Mouse (Mus musculus) T-helper 2 cell (primary cell): Measurements from ENCODE around the gene Entpd7.

Experiments
- in situ Hi-C: fragments of 300-600 bp; cut with MboI, MseI; formaldehyde crosslinking; loops from one replicate; pipeline ENCODE4 v1.15.1; 2025; ENCODE audit warnings: high pct_unique_total_duplicates

The Entpd7 gene

GRCm38 (mm10) chr19:43722891-43723290 is 33.4 kb downstream of the Entpd7 start:
- in situ Hi-C loops: no loop called here

- in situ Hi-C loops: no loop called here
Measured at GRCm38 (mm10) chr19:43723501-43723900, 34.0 kb downstream of the Entpd7 start.

- in situ Hi-C loops: no loop called here
Measured at GRCm38 (mm10) chr19:43724194-43724593, 34.7 kb downstream of the Entpd7 start.

GRCm38 (mm10) chr19:43724821-43725220 is 35.3 kb downstream of the Entpd7 start:
- in situ Hi-C loops: no loop called here

- in situ Hi-C loops: no loop called here
Measured at GRCm38 (mm10) chr19:43726510-43727146, 37.2 kb downstream of the Entpd7 start.

- in situ Hi-C loops: no loop called here
Measured at GRCm38 (mm10) chr19:43729296-43730036, 40.0 kb downstream of the Entpd7 start.

GRCm38 (mm10) chr19:43730037-43730428 is 40.6 kb downstream of the Entpd7 start:
- in situ Hi-C loops: no loop called here

- in situ Hi-C loops: no loop called here
Measured at GRCm38 (mm10) chr19:43731157-43731556, 41.7 kb downstream of the Entpd7 start.

GRCm38 (mm10) chr19:43738409-43738808 is 48.9 kb downstream of the Entpd7 start:
- in situ Hi-C loops: no loop called here

GRCm38 (mm10) chr19:43743401-43743800 is 53.9 kb downstream of the Entpd7 start:
- in situ Hi-C loops: no loop called here

GRCm38 (mm10) chr19:43745740-43746139 is 56.3 kb downstream of the Entpd7 start:
- in situ Hi-C loops: no loop called here

- in situ Hi-C loops: no loop called here
Measured at GRCm38 (mm10) chr19:43747877-43748276, 58.4 kb downstream of the Entpd7 start.

- in situ Hi-C loops: loop anchor here (5.0 to 10.0 kb wide), 2 partner anchors 63 to 195 kb away; partner anchors contain the start of genes Dnmbp and Entpd7
Measured at GRCm38 (mm10) chr19:43750008-43750407, 60.5 kb downstream of the Entpd7 start.

- in situ Hi-C loops: loop anchor here (5.0 to 10.0 kb wide), 2 partner anchors 65 to 192 kb away; partner anchors contain the start of genes Dnmbp and Entpd7
Measured at GRCm38 (mm10) chr19:43752489-43753225, 63.2 kb downstream of the Entpd7 start, which contains the start of the genes Cutc and Cox15. Gene Cutc (plus strand): TSS chr19:43752996. Gene Cox15 (minus strand): TSS chr19:43753000.

- in situ Hi-C loops: loop anchor here (5.0 to 10.0 kb wide), 2 partner anchors 66 to 191 kb away; partner anchors contain the start of genes Dnmbp and Entpd7
Measured at GRCm38 (mm10) chr19:43753226-43753835, 63.9 kb downstream of the Entpd7 start.

GRCm38 (mm10) chr19:43754237-43754636 is 64.8 kb downstream of the Entpd7 start:
- in situ Hi-C loops: loop anchor here (5.0 to 10.0 kb wide), 2 partner anchors 67 to 191 kb away; partner anchors contain the start of genes Dnmbp and Entpd7

- in situ Hi-C loops: loop anchor here (5.0 to 10.0 kb wide), 2 partner anchors 68 to 190 kb away; partner anchors contain the start of genes Dnmbp and Entpd7
Measured at GRCm38 (mm10) chr19:43754872-43755271, 65.4 kb downstream of the Entpd7 start.

- in situ Hi-C loops: no loop called here
Measured at GRCm38 (mm10) chr19:43760504-43760903, 71.0 kb downstream of the Entpd7 start.

GRCm38 (mm10) chr19:43761543-43762256 is 72.2 kb downstream of the Entpd7 start:
- in situ Hi-C loops: no loop called here

GRCm38 (mm10) chr19:43762410-43762809 is 72.9 kb downstream of the Entpd7 start:
- in situ Hi-C loops: no loop called here

GRCm38 (mm10) chr19:43766451-43766850 is 77.0 kb downstream of the Entpd7 start:
- in situ Hi-C loops: no loop called here
